Mouse (Mus musculus): ENCODE results near the gene Gm42421.

Gene Gm42421

GRCm38 (mm10) chr5:143936156-143936555, 8.2 kb downstream of the Gm42421 start:
- DNase-seq (ENCODE audit: low spot score in 2 of 2): no peak

GRCm38 (mm10) chr5:143941588-143941987, 13.6 kb downstream of the Gm42421 start:
- DNase-seq (ENCODE audit: low spot score in 2 of 2): no peak

- DNase-seq (ENCODE audit: low spot score in 2 of 2): peak; percentile 33 to 57
These were observed 15.5 kb downstream of the Gm42421 start for GRCm38 (mm10) chr5:143943231-143944125.

- DNase-seq (ENCODE audit: low spot score in 2 of 2): no peak
These were observed 20.4 kb downstream of the Gm42421 start for GRCm38 (mm10) chr5:143948361-143948760.

- DNase-seq (ENCODE audit: low spot score in 2 of 2): no peak
These were observed 22.0 kb downstream of the Gm42421 start for GRCm38 (mm10) chr5:143950016-143950415.

- no peak for DNase-seq (ENCODE audit: low spot score in 2 of 2)
These were observed 29.1 kb downstream of the Gm42421 start for GRCm38 (mm10) chr5:143957101-143957500.

- DNase-seq (ENCODE audit: low spot score in 2 of 2): no peak
These were observed 31.6 kb downstream of the Gm42421 start for GRCm38 (mm10) chr5:143959551-143959950.

- no peak for DNase-seq (ENCODE audit: low spot score in 2 of 2)
These were observed 33.2 kb downstream of the Gm42421 start for GRCm38 (mm10) chr5:143961176-143961575.

- no peak for DNase-seq (ENCODE audit: low spot score in 2 of 2)
These were observed 37.8 kb downstream of the Gm42421 start for GRCm38 (mm10) chr5:143965586-143966345.

GRCm38 (mm10) chr5:143966671-143967070, 38.7 kb downstream of the Gm42421 start:
- no peak for DNase-seq (ENCODE audit: low spot score in 2 of 2)

- DNase-seq (ENCODE audit: low spot score in 2 of 2): no peak
These were observed 44.7 kb downstream of the Gm42421 start for GRCm38 (mm10) chr5:143972628-143973027.

GRCm38 (mm10) chr5:143974931-143975630, 47.1 kb downstream of the Gm42421 start:
- DNase-seq (ENCODE audit: low spot score in 2 of 2): peak; percentile 24 to 39

GRCm38 (mm10) chr5:143975631-143975933, 47.6 kb downstream of the Gm42421 start:
- DNase-seq (ENCODE audit: low spot score in 2 of 2): no peak

GRCm38 (mm10) chr5:143976232-143976631, 48.3 kb downstream of the Gm42421 start:
- no peak for DNase-seq (ENCODE audit: low spot score in 2 of 2)

- DNase-seq (ENCODE audit: low spot score in 2 of 2): no peak
These were observed 48.9 kb downstream of the Gm42421 start for GRCm38 (mm10) chr5:143976726-143977431.

- no peak for DNase-seq (ENCODE audit: low spot score in 2 of 2)
These were observed 52.9 kb downstream of the Gm42421 start for GRCm38 (mm10) chr5:143980858-143981257.

- no peak for DNase-seq (ENCODE audit: low spot score in 2 of 2)
These were observed 54.4 kb downstream of the Gm42421 start for GRCm38 (mm10) chr5:143982361-143982760.

GRCm38 (mm10) chr5:143985381-143985780, 57.4 kb downstream of the Gm42421 start:
- no peak for DNase-seq (ENCODE audit: low spot score in 2 of 2)

All from frontal cortex, postnatal 25 days (tissue).